ENCODE assay signal across 9 mouse cellular contexts in genomic region chr11:80312565-80312964, GRCm38 (mm10). TPM values are rescaled to one million over a fixed set of nuclear protein-coding genes. Genes with fewer than 3 reads are reported as not detected.
DNase-seq lines count a peak whose midpoint lies in the region; ATAC-seq and TF ChIP-seq lines count a peak whose summit lies in the region.
"Had no signal": no experiment of that assay in that cellular context is flagged by ENCODE, and none has a peak within 500 bp of the region (broad histone marks: within the 10 kb centered on the region; RNA-seq: fewer than 3 reads in every experiment).

No protein-coding gene starts in this region.

- DNase-seq in liver, embryonic 11.5 days (ENCODE audit: low spot score) = peak; percentile 43
- no peak for DNase-seq in liver, postnatal 0 days
- peak; percentile 60 for DNase-seq in embryonic facial prominence, embryonic 11.5 days (ENCODE audit: low spot score)
- DNase-seq in hindbrain, embryonic 14.5 days (ENCODE audit: low spot score) = no peak
- no peak for DNase-seq in frontal cortex, postnatal 10 days (ENCODE audit: low spot score in 2 of 2)
- DNase-seq: kidney, postnatal 25 days had no signal

- H3K4me1 ChIP-seq in liver, embryonic 11.5 days (replicated peaks; ENCODE audit: control insufficient read depth, insufficient read depth, low read length) = no peaks in the 10 kb centered on the region
- H3K4me1 ChIP-seq in liver, postnatal 0 days (ENCODE audit: insufficient read depth) = no peaks in the 10 kb centered on the region
- H3K4me1 ChIP-seq in embryonic facial prominence, embryonic 11.5 days (ENCODE audit: control insufficient read depth, insufficient read depth, low read length) = no peaks in the 10 kb centered on the region; the same call in 1 of the 2 replicates
- H3K4me1 ChIP-seq in hindbrain, embryonic 14.5 days (replicated peaks; ENCODE audit: control insufficient read depth, insufficient read depth, low read length) = peaks cover 19% of the 10 kb centered on the region; the same call in 1 of the 2 replicates
- H3K4me1 ChIP-seq in neural tube, embryonic 14.5 days (ENCODE audit: control insufficient read depth, insufficient read depth, low read length) = peaks cover 22% of the 10 kb centered on the region

- TF ChIP-seq CTCF in liver, postnatal 0 days (IDR thresholded peaks at IDR 0.05; ENCODE audit: low read depth) = no peak

- H3K9me3 ChIP-seq in liver, embryonic 11.5 days (ENCODE audit: control insufficient read depth, low read length) = no peaks in the 10 kb centered on the region
- H3K9me3 ChIP-seq in liver, postnatal 0 days (ENCODE audit: low read length) = no peaks in the 10 kb centered on the region
- H3K9me3 ChIP-seq in embryonic facial prominence, embryonic 11.5 days (replicated peaks; ENCODE audit: control insufficient read depth, low read length) = no peaks in the 10 kb centered on the region
- H3K9me3 ChIP-seq in hindbrain, embryonic 14.5 days (ENCODE audit: control insufficient read depth, low read length) = no peaks in the 10 kb centered on the region
- H3K9me3 ChIP-seq in neural tube, embryonic 14.5 days (ENCODE audit: control insufficient read depth, low read length) = no peaks in the 10 kb centered on the region
- H3K9me3 ChIP-seq: limb, embryonic 12.5 days had no signal

- no peak for TF ChIP-seq EP300 in liver, postnatal 0 days (IDR thresholded peaks at IDR 0.05; ENCODE audit: low read depth)

- H3K27me3 ChIP-seq in liver, embryonic 11.5 days (replicated peaks; ENCODE audit: control insufficient read depth, insufficient read depth, low read length) = peaks cover 5% of the 10 kb centered on the region; the same call in 1 of the 2 replicates
- H3K27me3 ChIP-seq in liver, postnatal 0 days (ENCODE audit: insufficient read depth, low read length) = peaks cover 9% of the 10 kb centered on the region; the same call in 1 of the 2 replicates
- no peaks in the 10 kb centered on the region for H3K27me3 ChIP-seq in embryonic facial prominence, embryonic 11.5 days (ENCODE audit: control insufficient read depth, insufficient read depth, low read length)
- no peaks in the 10 kb centered on the region for H3K27me3 ChIP-seq in hindbrain, embryonic 14.5 days (ENCODE audit: control insufficient read depth, insufficient read depth, low read length)
- H3K27me3 ChIP-seq in neural tube, embryonic 14.5 days (ENCODE audit: control insufficient read depth, insufficient read depth, low read length) = no peaks in the 10 kb centered on the region

- H3K4me2 ChIP-seq in liver, embryonic 11.5 days = no peak overlapping the region
- no peak overlapping the region for H3K4me2 ChIP-seq in liver, postnatal 0 days (ENCODE audit: low read depth, low read length)
- no peak overlapping the region for H3K4me2 ChIP-seq in embryonic facial prominence, embryonic 11.5 days (ENCODE audit: low read depth, low read length)
- H3K4me2 ChIP-seq in hindbrain, embryonic 14.5 days (replicated peaks) = no peak overlapping the region
- no peak overlapping the region for H3K4me2 ChIP-seq in neural tube, embryonic 14.5 days (ENCODE audit: low read depth, low read length)
- H3K4me2 ChIP-seq: limb, embryonic 12.5 days had no signal

- H3K36me3 ChIP-seq in liver, embryonic 11.5 days (ENCODE audit: control insufficient read depth, insufficient read depth, low read length) = no peaks in the 10 kb centered on the region
- no peaks in the 10 kb centered on the region for H3K36me3 ChIP-seq in liver, postnatal 0 days (replicated peaks; ENCODE audit: insufficient read depth, low read length)
- H3K36me3 ChIP-seq in embryonic facial prominence, embryonic 11.5 days (replicated peaks; ENCODE audit: control insufficient read depth, insufficient read depth, low read depth, low read length) = no peaks in the 10 kb centered on the region
- no peaks in the 10 kb centered on the region for H3K36me3 ChIP-seq in hindbrain, embryonic 14.5 days (replicated peaks; ENCODE audit: control insufficient read depth, insufficient read depth)
- H3K36me3 ChIP-seq in neural tube, embryonic 14.5 days (ENCODE audit: control insufficient read depth, insufficient read depth, low read length) = no peaks in the 10 kb centered on the region
- H3K36me3 ChIP-seq: limb, embryonic 12.5 days had no signal

- WGBS in liver, embryonic 11.5 days = 4% methylated on average over 6 of the region's 6 CpGs
- WGBS in liver, postnatal 0 days (ENCODE audit: insufficient replicate concordance) = 4% methylated on average over 6 of the region's 6 CpGs
- 7% methylated on average over 6 of the region's 6 CpGs for WGBS in embryonic facial prominence, embryonic 11.5 days
- WGBS in hindbrain, embryonic 14.5 days = 14% methylated on average over 6 of the region's 6 CpGs
- WGBS in neural tube, embryonic 14.5 days = 10% methylated on average over 6 of the region's 6 CpGs

- no peak overlapping the region for H3K9ac ChIP-seq in liver, embryonic 11.5 days (ENCODE audit: low read depth, low read length)
- H3K9ac ChIP-seq in liver, postnatal 0 days (replicated peaks) = no peak overlapping the region
- H3K9ac ChIP-seq in embryonic facial prominence, embryonic 11.5 days (replicated peaks; ENCODE audit: low read length) = no peak overlapping the region
- no peak overlapping the region for H3K9ac ChIP-seq in hindbrain, embryonic 14.5 days
- H3K9ac ChIP-seq in neural tube, embryonic 14.5 days (replicated peaks; ENCODE audit: low read depth, low read length) = no peak overlapping the region
- H3K9ac ChIP-seq: limb, embryonic 12.5 days had no signal

- no peak overlapping the region for H3K4me3 ChIP-seq in liver, embryonic 11.5 days (ENCODE audit: low read depth, low read length)
- H3K4me3 ChIP-seq in liver, postnatal 0 days (ENCODE audit: low read depth, low read length) = no peak overlapping the region
- H3K4me3 ChIP-seq in embryonic facial prominence, embryonic 11.5 days (ENCODE audit: low read depth, low read length) = no peak overlapping the region
- no peak overlapping the region for H3K4me3 ChIP-seq in hindbrain, embryonic 14.5 days (replicated peaks; ENCODE audit: low read length)
- H3K4me3 ChIP-seq in neural tube, embryonic 14.5 days (ENCODE audit: low read depth, low read length) = no peak overlapping the region
- H3K4me3 ChIP-seq: limb, embryonic 12.5 days had no signal

- H3K27ac ChIP-seq in liver, embryonic 11.5 days (ENCODE audit: low read depth, low read length) = no peak overlapping the region
- H3K27ac ChIP-seq in liver, postnatal 0 days (ENCODE audit: low read depth) = no peak overlapping the region
- H3K27ac ChIP-seq in embryonic facial prominence, embryonic 11.5 days (replicated peaks; ENCODE audit: low read depth, low read length) = 0 out of 2 replicates have a peak overlapping the region, but pooled peaks have one; percentile 16
- peak overlapping the region; percentile 58 for H3K27ac ChIP-seq in hindbrain, embryonic 14.5 days
- peak overlapping the region; percentile 49; the same call in 1 of the 2 replicates for H3K27ac ChIP-seq in neural tube, embryonic 14.5 days (ENCODE audit: low read depth, low read length)
- H3K27ac ChIP-seq: limb, embryonic 12.5 days had no signal

- ATAC-seq in liver, embryonic 11.5 days (replicated peaks; ENCODE audit: low FRiP score) = no peak
- ATAC-seq in liver, postnatal 0 days = no peak
- no peak for ATAC-seq in embryonic facial prominence, embryonic 11.5 days (replicated peaks; ENCODE audit: insufficient number of reproducible peaks, low FRiP score, low TSS enrichment, low read depth)
- ATAC-seq in hindbrain, embryonic 14.5 days (ENCODE audit: low FRiP score) = no peak
- ATAC-seq in neural tube, embryonic 14.5 days (ENCODE audit: low read depth) = no peak
- ATAC-seq in erythroid progenitor cell, adult 5-6 weeks (replicated peaks; ENCODE audit: low FRiP score, poor library complexity, severe bottlenecking) = no peak

RNA-seq across cellular contexts. Expression of gene Rhbdl3, which starts 11.9 kb away (rescaled TPM):
- 0.29 and 0.60 TPM in 2 replicates for polyA plus RNA-seq in liver, embryonic 11.5 days (2014; fragmentation: Nextera tagmentation; extraction: Ambion mirVana)
- polyA plus RNA-seq in liver, postnatal 0 days (2015; fragmentation: Nextera tagmentation; extraction: Ambion mirVana) = 0.05 and 0.12 TPM in 2 replicates
- polyA plus RNA-seq in embryonic facial prominence, embryonic 11.5 days (2014; fragmentation: Nextera tagmentation; extraction: Ambion mirVana) = 3.2 and 4.0 TPM in 2 replicates
- 4.6 and 5.4 TPM in 2 replicates for polyA plus RNA-seq in hindbrain, embryonic 14.5 days (2014; fragmentation: Nextera tagmentation; extraction: Ambion mirVana)
- 3.8 and 6.5 TPM in 2 replicates for polyA plus RNA-seq in neural tube, embryonic 14.5 days (2014; fragmentation: Nextera tagmentation; extraction: Ambion mirVana)
- total RNA-seq in erythroid progenitor cell, adult 5-6 weeks (2015; ENCODE audit: low replicate concordance) = not detected in 2 replicates
- total RNA-seq in erythroid progenitor cell, adult 5-6 weeks (2017; ENCODE audit: low replicate concordance) = not detected in 2 replicates

Comparison
In these comparisons a context has a peak if more than half of its experiments do, and no peak if none do; other contexts are left out.
1. DNase-seq: peak in liver, embryonic 11.5 days (single experiment) and embryonic facial prominence, embryonic 11.5 days (single experiment); none in liver, postnatal 0 days (single experiment), hindbrain, embryonic 14.5 days (single experiment) and frontal cortex, postnatal 10 days (0 of 2).
2. H3K27ac ChIP-seq: peak in embryonic facial prominence, embryonic 11.5 days (single experiment), hindbrain, embryonic 14.5 days (single experiment) and neural tube, embryonic 14.5 days (single experiment); none in liver, embryonic 11.5 days (single experiment) and liver, postnatal 0 days (single experiment).